Mouse (Mus musculus) midbrain, embryonic 10.5 days (tissue): Measurements from ENCODE around the gene Gm8113. TPM values are rescaled to one million over a fixed set of nuclear protein-coding genes. Genes with fewer than 3 reads are reported as not detected.
"Not testable (repeated sequence)": the region's sequence is repeated elsewhere in the genome, so short reads cannot be mapped to it uniquely, and the experiment has no call there.

ENCODE experiments used
- DNase-seq: peaks from one replicate; pipeline ENCODE4 v3.0.0-alpha.2; 2017; ENCODE audit warnings: low spot score
- H3K27ac ChIP-seq: fragments of 300-500 bp; sonication (generic); replicated peaks from 2 replicates; pipeline ENCODE4 v1.5.1; 2016; ENCODE audit warnings: mild to moderate bottlenecking
- H3K27me3 ChIP-seq: fragments of 300-500 bp; sonication (generic); 2 replicates; pipeline ENCODE4 v1.6.1; 2016; ENCODE audit warnings: low read depth, mild to moderate bottlenecking; ENCODE audit not compliant: poor library complexity, severe bottlenecking
- H3K36me3 ChIP-seq: fragments of 300-500 bp; sonication (generic); 2 replicates; pipeline ENCODE4 v1.6.1; 2016; ENCODE audit warnings: mild to moderate bottlenecking, moderate library complexity
- H3K4me1 ChIP-seq: fragments of 300-500 bp; sonication (generic); 2 replicates; pipeline ENCODE4 v1.6.1; 2016
- H3K4me3 ChIP-seq: fragments of 300-500 bp; sonication (generic); 2 replicates; pipeline ENCODE4 v1.5.1; 2016; ENCODE audit warnings: mild to moderate bottlenecking, moderate library complexity
- H3K9me3 ChIP-seq: fragments of 300-500 bp; sonication (generic); replicated peaks from 2 replicates; pipeline ENCODE4 v1.6.1; 2016; ENCODE audit warnings: mild to moderate bottlenecking
- WGBS: fragments of 180-500 bp; shearing (Covaris S2); methylation state at CpG from one replicate; pipeline ENCODE4 v1.1.7; 2016; 5-methylcytosine and 5-hydroxymethylcytosine counted together
- polyA plus RNA-seq: library from polyadenylated mRNA; unstranded; fragments of >200 nt; fragmentation: Nextera tagmentation; extraction: Ambion mirVana; gene quantifications from 2 replicates; pipeline ENCODE4 v1.2.1, GENCODE M21; 2016

Gm8113 gene
- polyA plus RNA-seq, 1 experiment from 2014 or later: 4.0 TPM

DNA sequence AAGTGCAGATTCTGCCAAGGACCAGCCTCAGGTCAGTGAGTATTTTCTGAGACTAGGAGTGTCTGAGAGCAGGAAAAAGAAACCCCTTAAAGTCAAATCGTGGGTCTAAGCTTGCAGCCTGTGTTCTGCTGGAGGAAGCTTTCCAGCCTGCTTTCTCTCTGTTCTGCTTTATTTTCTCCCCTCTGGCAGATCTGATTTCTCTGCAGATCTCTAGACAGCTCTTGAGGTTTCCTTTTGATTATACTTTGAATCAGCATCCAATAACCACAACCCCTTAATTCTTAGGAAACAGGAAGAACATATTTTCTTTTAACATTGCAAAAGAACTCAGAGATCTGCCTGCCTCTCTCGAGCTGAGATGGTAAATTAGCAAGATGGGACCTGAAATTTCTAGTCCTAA is 28.2 kb downstream of the Gm8113 start:
- not testable (repeated sequence) for H3K27ac ChIP-seq, H3K27me3 ChIP-seq, DNase-seq, H3K9me3 ChIP-seq, H3K4me1 ChIP-seq, H3K36me3 ChIP-seq, H3K4me3 ChIP-seq
- 68% methylated on average over 2 of the region's 2 CpGs for WGBS

DNA sequence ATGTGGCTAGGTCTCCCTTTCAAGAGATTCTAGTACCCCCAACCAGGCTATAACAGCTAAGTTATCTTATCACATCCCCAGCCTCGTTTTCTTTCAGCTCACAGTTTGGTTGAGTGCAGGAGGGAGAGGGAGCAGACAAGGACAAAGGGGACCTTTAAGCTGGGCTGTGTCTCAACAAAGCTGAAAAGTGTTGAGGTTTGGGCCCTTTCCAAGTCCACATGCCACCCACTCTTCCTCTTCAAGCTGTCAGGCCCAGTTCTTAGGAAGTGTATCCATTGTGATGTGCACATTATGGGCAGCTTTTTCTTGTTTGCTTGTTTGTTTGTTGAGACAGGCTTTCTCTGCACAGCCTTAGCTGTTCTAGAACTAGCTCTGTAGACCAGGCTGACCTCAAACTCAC is 29.9 kb downstream of the Gm8113 start:
- not testable (repeated sequence) for H3K9me3 ChIP-seq, H3K4me3 ChIP-seq, H3K4me1 ChIP-seq, H3K27me3 ChIP-seq, H3K36me3 ChIP-seq, DNase-seq, H3K27ac ChIP-seq
- WGBS: no CpG with 5 or more reads among the region's 1 CpGs

DNA sequence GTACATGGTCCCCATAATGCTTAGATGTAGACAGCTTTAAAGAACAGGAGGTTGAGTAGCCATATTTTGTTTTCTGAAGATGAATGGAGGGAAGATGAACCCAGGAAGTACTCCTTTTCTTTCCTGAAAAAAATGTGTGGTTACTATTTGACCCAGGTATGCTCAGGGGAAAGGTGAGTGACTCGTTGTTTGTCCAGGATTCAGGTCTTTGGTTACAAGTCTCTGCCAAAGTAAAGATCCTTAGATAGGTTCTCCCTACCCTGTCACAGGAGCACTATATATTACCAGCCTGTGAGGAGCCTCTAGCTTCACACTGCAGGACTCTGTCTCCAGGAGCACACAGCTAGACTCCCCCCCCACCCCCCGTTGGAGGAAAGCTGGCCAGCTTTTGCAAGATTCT is 31.6 kb downstream of the Gm8113 start, which contains the start of gene Ang5:
Gene Ang5 (plus strand): TSS at position 301 of the 400 bp plus-strand sequence.
- DNase-seq, H3K36me3 ChIP-seq, H3K27ac ChIP-seq, H3K4me3 ChIP-seq, H3K4me1 ChIP-seq, H3K9me3 ChIP-seq, H3K27me3 ChIP-seq: not testable (repeated sequence)
- WGBS: no CpG with 5 or more reads among the region's 2 CpGs

Other genes with a start within 250 kb of the Gm8113 start
- gene Gm8165, start 248.2 kb upstream of the Gm8113 start, polyA plus RNA-seq: not detected in 2 replicates
- 1.1 and 1.8 TPM in 2 replicates for gene Gm7324, start 227.6 kb upstream of the Gm8113 start, polyA plus RNA-seq
- not detected in 2 replicates for gene Gm16506, start 197.9 kb upstream of the Gm8113 start, polyA plus RNA-seq
- gene Gm6526, start 177.5 kb upstream of the Gm8113 start, polyA plus RNA-seq: not detected in 2 replicates
- gene Gm8180, start 140.6 kb upstream of the Gm8113 start, polyA plus RNA-seq: not detected in 2 replicates
- not detected in 2 replicates for gene Ear1, start 49.9 kb upstream of the Gm8113 start, polyA plus RNA-seq
- gene Ear10, start 1.8 kb upstream of the Gm8113 start, polyA plus RNA-seq: not detected in 2 replicates
- not detected in 2 replicates for gene Ang5, start 31.7 kb downstream of the Gm8113 start, polyA plus RNA-seq
- gene Ang6, start 76.9 kb downstream of the Gm8113 start, polyA plus RNA-seq: not detected in 2 replicates
- not detected in 2 replicates for gene Ear2, start 177.3 kb downstream of the Gm8113 start, polyA plus RNA-seq
- gene Gm3327, start 198.5 kb downstream of the Gm8113 start, polyA plus RNA-seq: not detected in 2 replicates